Mouse (Mus musculus): ENCODE results near the gene Rngtt.
"Not testable (repeated sequence)": the region's sequence is repeated elsewhere in the genome, so short reads cannot be mapped to it uniquely, and the experiment has no call there.

The Rngtt gene

DNA sequence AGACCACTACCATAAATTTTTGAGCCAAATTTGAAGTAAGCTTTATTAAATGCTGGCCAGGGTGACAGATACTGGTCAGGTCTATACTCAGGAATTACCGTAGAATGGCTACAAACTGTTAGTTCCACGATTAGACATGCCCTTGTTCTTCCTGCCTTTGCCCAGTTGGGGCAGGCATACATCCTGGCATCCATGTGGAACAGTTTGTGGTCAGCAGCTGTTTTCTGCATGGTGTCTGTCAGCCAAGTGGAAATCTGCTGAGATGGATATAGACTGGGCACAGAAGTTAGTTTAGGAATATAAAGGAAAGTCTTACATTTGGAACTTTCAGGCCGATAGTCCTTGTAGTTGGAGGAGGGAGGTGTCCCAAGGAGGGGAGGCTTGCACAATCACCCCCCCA, 136.8 kb downstream of the Rngtt start:
- no peak for DNase-seq

GRCm38 (mm10) chr4:33450356-33450755, 140.2 kb downstream of the Rngtt start:
- DNase-seq = not testable (repeated sequence)

- DNase-seq = no peak
Observed at GRCm38 (mm10) chr4:33459851-33460250, 149.7 kb downstream of the Rngtt start.

DNA sequence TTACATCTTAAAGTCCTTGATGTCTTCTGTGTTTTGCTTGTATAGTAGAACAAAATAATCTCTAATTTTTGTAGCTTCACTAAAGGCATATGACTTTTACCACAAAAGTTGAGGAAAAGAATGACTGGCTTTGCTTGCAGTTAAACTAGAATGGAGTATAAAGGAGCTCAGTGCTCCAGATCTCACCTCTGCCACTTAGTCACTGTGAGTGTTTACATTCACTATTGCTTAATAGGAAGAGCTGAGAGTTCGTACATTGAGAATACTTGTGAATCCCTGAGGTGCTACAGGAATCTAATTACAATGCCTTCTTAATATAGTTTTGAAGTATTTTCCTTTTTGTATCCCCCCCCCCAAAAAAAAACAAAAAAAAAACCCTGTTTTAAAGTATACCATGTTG, 154.3 kb downstream of the Rngtt start:
- no peak for DNase-seq

DNA sequence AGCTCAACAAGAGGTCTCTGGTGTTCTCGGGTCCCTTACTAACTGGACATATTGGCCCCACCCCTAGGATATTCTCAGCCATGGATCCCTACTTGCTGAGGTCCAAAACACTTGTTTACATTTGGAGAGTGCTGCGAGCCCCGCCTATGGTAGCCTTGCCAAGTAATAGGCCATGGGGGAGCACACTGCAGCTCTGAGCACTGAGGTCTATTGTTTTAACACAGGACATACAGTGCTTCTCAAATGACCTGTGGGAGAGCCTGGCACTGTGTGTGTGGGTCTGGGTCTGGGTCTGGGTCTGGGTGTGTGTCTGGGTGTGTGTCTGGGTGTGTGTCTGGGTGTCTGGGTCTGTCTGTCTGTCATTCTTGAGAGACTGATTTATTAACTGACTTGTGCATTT, 155.8 kb downstream of the Rngtt start:
- peak; percentile 40 for DNase-seq

- no peak for DNase-seq
Observed at GRCm38 (mm10) chr4:33466970-33467399, 156.9 kb downstream of the Rngtt start.

DNA sequence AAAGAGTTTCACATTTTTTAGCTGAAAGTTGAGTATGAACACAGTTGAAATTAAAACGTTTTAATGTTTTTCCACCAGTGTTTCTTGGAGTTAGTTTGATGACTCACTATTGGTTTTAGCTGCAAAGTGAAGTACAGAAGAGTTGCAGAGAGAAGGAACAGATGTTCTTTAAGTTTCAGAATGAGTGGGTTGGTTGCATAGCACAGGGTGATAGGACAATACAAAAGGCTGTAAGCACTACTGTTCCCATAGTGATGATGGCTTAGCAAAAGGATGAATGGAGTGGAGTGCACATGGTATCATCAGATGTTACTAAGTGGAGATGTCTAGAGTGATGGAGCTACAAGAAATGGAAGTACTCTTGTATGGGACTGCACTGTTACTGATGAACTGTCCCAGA, 157.5 kb downstream of the Rngtt start:
- DNase-seq = no peak

DNA sequence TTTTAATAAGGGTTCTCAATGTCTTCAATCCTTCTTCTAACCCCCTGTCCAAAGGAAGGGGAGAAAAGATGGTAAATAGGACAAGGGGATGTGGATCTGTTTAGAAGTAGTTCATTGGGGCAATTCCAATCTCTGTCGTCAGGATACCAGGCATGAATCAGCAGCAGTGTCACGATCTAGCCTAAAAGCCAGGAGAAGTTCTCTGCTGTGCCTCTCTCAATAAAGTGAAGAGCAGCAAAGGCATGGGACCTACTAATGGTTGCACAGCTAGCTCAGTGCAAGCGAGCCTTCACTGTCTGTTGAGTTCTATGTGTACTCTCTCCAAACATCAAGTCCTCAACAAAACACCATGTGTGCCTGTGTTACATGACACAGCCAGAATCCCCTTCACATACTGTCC, 158.0 kb downstream of the Rngtt start:
- DNase-seq = no peak

DNA sequence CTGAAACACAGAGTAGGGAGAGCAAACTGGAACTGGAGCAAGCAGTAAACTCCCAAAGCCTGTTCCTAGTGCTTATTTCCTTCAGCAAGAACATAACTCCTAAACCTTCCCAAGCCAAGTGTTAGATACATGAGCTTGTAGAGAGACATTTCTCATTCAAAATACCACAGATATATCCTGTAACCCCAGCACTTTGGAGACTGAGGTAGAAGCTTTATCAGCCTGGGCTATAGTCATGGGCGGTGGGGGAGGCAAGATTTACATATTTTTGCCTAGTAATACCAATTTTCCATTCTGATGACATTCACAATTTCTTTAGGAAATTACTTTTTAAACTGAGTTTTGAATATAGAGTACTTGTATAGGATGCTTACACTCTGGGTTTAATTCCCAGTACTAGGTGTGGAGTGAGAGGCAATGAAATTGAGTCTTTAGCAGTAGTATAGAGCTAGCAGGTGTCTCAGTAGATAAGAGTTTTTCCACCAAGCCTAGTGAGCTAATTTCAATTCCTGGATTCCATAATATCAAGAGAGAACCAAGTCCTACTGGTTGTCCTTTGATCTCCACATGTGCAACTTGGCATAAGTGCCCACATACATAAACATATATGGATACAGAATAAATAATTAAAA, 160.7 kb downstream of the Rngtt start:
- DNase-seq = no peak

DNA sequence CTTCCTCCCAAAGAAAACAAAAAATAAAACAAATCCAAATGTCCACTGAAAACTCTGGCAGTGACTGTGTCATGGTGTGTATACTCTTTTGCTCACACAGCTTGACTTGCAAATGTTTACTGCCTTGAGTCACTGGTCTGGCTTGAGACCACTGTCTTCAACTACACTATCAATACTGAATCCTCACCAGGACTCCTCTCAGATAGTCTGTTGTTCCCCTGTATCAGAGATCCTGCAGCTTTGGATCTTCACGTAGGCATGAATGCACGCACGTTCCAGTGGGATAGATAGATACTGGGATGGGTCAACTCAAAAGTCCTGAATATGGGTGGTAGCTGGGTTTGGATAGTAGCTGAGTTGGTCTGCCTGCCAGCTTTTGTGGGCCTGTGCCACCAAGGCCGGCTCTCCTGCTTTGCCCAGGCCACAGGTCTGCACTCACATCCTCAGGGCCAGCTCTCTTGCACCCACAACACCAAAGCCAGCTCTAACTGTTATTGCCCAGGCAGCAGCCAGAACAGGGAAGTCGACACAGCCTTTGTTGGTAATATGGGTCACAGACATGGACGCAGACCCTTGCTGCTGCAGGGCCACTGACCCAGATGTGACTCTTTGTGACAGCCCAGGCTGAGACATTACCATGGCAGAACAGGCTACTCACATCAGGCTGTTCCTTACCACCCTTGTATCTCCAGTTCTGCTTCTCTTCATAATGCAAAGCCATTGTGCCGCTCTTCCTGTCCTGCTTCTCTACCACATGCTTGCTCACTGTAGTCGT, 168.1 kb downstream of the Rngtt start:
- DNase-seq = no peak

GRCm38 (mm10) chr4:33481721-33482120, 171.6 kb downstream of the Rngtt start:
- DNase-seq = no peak

- DNase-seq = no peak
Observed at GRCm38 (mm10) chr4:33486050-33486449, 175.9 kb downstream of the Rngtt start.

DNA sequence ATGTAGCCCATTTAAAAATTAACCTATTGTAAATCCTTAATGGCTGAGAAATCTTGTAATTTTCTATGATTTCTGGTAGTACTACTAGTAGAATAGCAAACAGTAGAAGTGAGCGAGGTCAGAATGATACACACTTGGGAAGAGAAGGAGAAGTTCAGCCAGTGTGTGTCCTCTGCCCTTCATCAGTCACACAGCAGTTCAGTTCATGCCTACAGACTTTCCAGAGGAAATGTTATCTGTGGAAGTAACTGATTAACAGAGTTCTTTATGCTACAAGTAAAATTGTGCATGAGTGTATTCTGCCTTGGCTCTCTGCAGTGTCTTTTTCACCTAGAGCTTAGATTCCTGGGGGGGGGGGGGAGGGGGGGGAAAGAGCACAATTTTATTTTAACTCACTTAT, 181.0 kb downstream of the Rngtt start:
- DNase-seq = no peak

DNA sequence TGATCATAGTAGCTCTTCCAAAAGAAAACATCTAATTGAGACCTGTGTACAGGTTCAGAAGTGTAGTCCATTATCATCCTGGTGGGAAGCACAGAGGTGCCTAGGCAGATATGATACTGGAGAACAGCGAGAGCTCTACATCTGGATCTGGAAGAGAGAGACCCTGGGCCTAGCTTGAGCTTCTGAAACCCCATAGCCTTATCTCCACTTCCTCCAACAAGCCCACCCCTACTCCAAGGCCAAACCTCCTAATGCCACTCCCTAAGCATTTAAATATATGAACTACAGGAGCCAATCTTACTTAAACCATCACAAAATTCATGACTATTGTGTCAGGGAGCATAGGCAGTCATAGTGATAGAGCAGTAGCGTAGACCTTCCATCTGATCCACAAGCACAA, 184.3 kb downstream of the Rngtt start:
- no peak for DNase-seq

DNA sequence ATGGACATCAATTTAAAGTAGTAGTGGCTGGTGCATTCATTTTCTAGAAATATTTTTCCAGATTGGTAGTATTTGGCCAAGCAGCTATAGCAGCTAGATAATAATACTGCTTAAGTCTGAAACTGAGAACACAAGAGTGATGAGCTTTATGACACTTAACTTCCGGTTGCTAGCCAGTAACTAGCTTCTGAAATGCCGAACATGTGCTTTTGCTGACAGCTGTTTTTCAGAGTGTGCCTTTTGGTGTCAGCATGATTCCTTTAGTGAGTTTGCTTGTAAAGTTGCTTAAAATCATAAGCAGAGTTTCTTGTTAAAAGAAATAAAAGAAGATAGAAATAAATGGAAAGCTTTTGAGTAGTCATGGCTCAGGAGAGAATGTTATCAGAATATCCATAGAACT, 186.9 kb downstream of the Rngtt start:
- no peak for DNase-seq

DNA sequence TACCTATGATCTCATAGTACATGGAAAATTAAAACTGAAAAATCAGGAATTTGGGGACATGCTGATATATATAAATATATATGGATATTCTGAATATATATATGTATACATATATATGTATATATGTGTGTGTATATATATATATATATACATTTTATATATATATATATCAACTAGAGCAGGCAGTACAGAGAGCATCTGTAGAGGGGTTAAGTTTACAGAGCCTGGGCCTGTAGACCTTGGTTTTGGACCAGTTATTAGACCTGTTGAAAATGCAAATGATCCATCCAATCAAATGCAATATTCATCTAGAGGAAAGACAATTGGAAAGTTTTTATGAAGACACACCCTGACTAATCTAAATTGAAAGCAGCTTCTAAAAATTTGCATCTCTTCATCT, 187.5 kb downstream of the Rngtt start:
- DNase-seq = no peak

DNA sequence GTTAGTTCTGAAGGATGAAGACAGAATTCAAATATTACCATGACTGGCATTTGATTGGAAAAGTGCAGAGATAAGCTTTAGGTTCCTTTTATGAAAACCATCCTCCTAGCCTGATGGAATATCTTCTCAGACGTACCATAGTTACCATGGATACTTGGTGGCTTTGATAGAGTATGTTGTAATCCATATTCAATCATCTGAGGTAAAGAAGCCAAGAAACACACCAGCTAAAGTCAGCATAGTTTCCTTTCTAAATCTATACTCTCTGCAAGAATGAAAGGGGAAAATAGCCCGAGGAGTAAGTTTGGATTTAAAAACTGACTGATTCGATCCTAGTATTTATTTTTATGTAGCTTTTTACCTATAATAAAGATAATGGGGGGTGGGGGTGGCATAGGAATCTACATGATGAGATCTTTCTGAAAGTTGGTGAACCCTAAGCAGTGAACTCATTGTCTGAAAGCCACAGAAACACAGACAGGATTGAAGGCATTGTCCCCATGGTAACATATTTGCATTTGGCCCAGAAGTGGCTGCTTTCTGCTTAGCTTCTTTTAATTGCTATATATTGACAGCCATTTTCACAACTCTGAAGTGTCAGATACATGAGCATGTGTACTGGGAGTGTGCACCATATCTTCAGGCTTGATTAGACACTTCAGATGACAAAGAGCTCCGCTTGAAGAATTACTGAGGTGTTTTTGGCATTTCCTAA, 188.2 kb downstream of the Rngtt start:
- no peak for DNase-seq

- DNase-seq = no peak
Observed at GRCm38 (mm10) chr4:33506638-33507037, 196.5 kb downstream of the Rngtt start.

- DNase-seq = no peak
Observed at GRCm38 (mm10) chr4:33510544-33510943, 200.4 kb downstream of the Rngtt start.

DNA sequence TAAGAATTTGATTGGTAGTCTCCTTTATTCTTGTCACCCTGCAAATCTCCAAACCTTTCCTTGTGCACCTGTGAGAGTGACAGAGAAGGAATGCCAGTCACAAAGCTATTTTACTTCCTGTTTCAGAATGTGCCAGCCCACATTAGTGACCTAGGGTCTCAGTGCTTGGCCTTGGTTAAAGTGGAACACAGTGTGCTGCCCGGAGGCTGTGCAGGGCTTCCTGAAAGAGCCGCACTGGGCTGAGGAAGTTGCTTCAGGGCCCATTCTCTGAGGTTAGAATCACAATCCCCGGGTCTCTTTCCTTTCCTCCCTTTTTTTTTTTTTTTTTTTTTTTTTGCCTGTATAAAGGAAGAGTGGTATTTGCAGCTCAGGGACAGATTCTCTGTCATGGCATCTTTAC, 203.3 kb downstream of the Rngtt start:
- DNase-seq = no peak

GRCm38 (mm10) chr4:33514108-33515000, 204.2 kb downstream of the Rngtt start:
- DNase-seq = no peak

DNA sequence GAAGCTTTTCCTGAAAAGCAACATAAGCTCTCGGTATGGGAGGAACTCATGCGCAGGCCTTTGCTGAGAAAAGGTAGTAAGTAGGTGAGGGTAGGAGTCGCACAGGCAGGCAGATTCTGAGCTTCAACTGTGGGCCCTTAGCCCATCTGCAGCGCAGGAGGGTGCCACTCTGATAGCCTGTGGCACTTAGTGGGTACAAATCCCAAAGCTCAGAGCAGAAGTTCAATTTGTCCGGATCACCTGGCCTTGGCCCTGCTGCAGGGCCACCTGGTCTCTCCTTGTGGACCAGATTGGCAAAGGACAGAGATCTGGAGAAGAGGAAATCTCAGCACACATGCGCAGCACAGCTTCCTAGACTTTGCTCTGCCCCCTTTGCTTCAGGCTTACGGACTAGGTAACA, 210.1 kb downstream of the Rngtt start:
- no peak for DNase-seq

- DNase-seq = peak; percentile 37
Observed at GRCm38 (mm10) chr4:33520938-33521337, 210.8 kb downstream of the Rngtt start.

All from lung, postnatal 10 days (tissue).